Mouse (Mus musculus) megakaryocyte progenitor cell, adult 5-6 weeks (primary cell): ENCODE measurements around the gene Sfxn5. TPM values are rescaled to one million over a fixed set of nuclear protein-coding genes. Genes with fewer than 3 reads are reported as not detected.

ENCODE experiments used
- ATAC-seq: replicated peaks from 2 replicates; pipeline ENCODE4 v1.8.0; 2016; ENCODE audit warnings: mild to moderate bottlenecking, moderate TSS enrichment, inconsistent platforms; ENCODE audit not compliant: poor library complexity
- total RNA-seq, 2 experiments: library from RNA; stranded (forward) in 1 of 2; stranded (reverse) in 1 of 2; fragments of 157-497, 149-512 nt in 1 of 2; fragments of 200-1000 nt in 1 of 2; gene quantifications; 2 replicates each; pipeline versions ENCODE4 v1.2.3 to v1.2.4; 2015 to 2017

The Sfxn5 gene
- total RNA-seq, 2 experiments from 2014 or later = 1.7 to 2.7 TPM

- ATAC-seq = no peak
These were observed 33.2 kb upstream of the Sfxn5 start for GRCm38 (mm10) chr6:85366387-85366786.

GRCm38 (mm10) chr6:85364439-85364838 lies 31.2 kb upstream of the Sfxn5 start:
- ATAC-seq = no peak

DNA sequence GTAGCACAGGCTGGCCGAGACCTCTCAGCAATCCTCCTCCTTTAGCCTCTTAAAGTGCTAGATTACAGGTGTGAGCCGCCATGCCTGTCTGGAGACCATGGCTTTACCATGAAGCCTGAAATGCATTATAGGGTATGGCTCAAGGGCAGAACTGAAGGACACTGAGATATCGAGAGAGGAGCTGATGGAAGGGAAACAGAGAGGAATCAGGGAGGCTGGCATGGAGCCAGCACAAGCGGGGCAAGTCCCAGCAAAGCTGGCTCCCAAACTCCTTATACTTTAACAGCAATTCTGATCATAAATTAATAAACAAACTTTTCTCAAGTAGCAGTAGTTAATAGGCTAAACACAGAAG lies 30.7 kb upstream of the Sfxn5 start:
- ATAC-seq = no peak

- no peak for ATAC-seq
These were observed 30.1 kb upstream of the Sfxn5 start for GRCm38 (mm10) chr6:85363231-85363905.

GRCm38 (mm10) chr6:85362610-85363009 lies 29.4 kb upstream of the Sfxn5 start:
- no peak for ATAC-seq

DNA sequence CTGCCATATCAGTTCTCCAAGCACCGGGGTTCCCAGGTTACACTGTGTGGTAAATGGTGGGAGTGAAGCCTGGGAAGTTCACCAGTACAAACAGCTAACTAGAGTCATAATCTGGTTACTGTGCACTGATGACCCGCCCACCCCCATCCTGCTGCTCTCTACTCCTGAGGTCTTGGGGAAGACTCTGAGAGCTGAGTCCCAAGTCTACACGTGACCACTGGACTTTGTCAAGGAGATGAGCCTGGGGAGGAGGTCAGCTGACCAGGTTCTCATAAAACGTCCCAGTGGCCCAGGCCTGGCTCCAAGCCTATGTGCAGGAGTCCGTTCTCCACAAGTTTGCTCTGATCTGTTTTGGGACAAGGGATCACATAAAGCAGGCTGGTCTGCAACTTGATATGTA lies 27.1 kb upstream of the Sfxn5 start:
- ATAC-seq = no peak

DNA sequence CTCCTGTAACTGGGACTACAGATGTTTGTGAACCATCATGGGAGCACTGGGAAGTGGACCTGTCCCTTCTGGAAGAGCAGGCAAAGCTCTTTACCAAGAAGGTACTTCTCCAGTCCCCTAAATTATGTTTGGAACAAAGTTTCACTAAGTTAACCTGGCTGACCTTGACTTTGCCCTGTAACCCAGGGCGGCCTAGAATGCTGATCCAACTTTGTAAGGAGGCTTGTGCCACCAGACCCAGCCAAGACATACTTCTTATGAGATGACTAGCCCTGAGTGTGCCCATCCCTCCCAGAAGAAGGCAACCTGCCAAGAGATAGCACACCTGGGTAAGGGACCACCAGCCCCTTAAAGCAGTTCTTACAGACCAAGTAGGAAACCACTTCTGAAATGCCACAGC lies 25.7 kb upstream of the Sfxn5 start:
- ATAC-seq = no peak

GRCm38 (mm10) chr6:85356682-85357465 lies 23.7 kb upstream of the Sfxn5 start:
- no peak for ATAC-seq

DNA sequence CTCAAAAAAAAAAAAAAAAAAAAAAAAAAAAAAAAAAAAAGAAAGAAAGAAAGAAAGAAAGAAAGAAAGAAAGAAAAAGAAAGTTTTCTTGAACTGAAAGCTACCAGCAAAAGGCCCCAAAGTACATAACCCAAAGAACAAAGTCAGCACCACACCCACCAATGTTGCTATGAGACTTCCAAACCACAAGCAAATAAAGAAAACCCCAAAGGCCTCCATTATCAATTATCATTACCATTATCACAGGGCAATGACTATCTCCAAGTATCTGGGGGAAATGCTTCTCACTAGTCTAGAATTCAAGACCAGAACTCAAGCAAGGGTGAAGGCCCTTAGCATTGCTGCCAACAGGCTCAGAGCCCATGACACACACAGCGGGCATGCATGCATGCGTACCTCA lies 22.5 kb upstream of the Sfxn5 start:
- 0 out of 2 replicates have a peak, but pooled peaks have one; percentile 14 for ATAC-seq

GRCm38 (mm10) chr6:85354709-85355108 lies 21.5 kb upstream of the Sfxn5 start:
- no peak for ATAC-seq

DNA sequence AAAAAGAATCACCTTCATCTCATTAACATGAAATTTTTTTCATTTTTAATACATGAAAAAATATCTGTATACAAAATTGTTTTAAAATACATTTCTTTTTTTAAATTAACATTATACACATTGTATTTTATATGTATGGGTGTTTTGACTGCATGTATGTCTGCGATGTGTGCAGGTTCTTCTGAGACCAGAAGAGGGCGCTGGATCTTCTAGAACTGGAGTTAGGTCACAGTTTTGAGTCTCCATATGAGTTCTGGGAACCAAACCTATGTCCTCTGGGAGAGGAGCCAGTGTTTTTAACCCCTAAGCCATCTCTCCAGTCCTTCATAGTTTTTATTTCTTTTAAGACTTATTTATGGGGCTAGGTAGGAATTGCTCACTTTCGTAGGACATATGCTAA lies 20.5 kb upstream of the Sfxn5 start:
- no peak for ATAC-seq

DNA sequence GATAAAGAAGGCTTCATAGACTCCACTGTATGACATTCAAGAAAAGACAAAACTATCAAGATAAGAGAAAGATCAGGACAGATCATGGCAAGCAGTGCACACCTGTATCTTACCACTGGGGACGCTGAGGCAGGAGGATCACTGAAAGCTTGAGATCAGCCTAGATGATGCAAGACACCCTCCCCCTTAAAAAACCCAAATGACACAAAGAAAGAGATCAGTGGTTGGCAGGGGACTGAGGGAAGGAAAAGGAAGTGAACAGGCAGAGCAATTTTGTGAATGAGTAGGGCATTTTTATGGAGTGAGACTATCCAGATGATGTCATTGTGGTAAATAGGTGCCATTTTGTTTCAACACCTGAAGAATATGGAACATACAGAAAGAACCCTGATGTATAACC lies 16.9 kb upstream of the Sfxn5 start:
- ATAC-seq = no peak

DNA sequence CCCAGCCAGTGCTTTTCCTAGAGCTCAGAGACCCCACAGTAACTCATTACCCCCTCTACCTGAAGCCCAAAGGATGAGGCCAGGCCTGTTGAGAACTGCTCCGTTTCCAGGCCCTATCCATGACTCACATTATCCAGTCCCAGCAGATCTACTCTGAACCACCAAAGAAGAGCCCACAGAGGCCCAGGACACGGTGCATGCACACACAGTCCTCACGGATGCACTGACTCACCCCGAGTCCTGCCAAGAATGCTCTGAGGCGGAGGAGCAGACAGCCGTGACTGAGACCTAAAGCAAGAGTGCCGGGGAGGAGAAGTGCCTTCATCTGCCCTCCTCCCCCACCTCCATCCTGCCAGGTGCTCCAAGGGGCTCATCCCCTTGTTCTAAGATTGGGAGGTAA lies 16.0 kb upstream of the Sfxn5 start:
- ATAC-seq = no peak

DNA sequence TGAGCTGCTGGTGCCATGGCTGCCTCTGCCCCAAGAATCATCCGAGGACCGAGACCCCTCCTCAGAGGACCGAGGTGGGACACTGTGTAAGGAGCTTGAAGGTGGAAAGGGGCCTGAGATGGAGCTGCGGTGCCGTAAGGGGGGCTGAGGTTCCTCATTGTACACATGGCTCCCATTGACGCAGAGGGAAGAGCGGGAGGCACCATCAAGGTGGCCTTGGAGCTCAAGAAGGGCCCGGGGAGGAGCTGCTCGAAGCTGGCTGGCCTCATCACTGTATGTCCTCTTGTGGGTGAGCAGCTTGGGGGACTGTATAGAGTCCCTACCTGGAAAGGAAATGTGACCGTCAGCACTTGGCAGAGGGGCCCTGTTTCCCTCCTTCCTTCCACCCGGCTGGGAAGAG lies 14.9 kb upstream of the Sfxn5 start:
- ATAC-seq = no peak

DNA sequence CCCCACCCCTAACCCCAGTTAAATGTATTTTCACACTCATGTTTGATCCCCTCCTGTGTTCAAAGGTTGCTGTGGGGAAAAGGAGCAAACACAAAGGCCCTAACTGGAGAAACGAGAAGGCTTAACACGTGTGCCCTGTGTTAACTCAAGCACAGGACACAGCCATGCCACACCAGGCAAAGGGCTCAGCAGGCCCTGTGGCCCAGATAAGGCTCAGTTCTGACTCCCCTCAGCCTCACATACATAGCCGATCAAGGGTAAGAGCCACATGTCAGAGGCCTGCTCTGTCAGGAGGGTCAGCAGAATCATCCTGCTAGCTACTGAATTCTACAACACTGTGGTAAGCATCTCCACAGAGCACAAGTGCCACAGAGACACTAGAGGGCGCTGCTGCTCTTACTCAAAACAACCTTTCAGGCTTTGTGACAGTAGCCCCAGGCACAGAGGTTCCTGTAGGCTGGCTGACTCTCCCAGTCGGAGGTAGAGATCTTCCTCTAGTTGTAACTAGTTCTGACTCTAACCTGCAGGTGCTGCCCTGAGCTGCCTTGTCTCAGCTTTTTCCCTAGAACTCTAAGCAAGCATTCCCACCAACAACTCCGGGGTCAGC lies 12.9 kb upstream of the Sfxn5 start:
- ATAC-seq = peak; percentile 98

DNA sequence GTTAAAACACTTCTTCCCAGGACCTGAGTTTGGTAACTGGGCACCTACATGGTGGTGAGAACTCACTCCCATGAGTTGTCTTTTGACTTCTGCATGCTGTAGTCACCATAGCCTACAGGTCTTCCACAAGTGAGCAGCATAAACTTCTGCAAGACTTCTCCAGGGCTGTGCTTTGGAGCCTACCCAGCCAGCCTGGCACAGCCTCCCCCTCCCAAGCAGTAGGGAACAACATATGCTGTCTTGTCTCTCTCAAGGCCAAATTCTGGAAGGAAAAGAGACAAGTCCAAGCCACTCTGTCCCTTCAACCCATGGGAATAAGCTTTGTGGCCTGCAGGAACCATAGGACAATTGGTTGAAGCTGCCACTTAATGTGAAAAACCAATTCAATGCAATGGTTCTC lies 11.7 kb upstream of the Sfxn5 start:
- no peak for ATAC-seq

DNA sequence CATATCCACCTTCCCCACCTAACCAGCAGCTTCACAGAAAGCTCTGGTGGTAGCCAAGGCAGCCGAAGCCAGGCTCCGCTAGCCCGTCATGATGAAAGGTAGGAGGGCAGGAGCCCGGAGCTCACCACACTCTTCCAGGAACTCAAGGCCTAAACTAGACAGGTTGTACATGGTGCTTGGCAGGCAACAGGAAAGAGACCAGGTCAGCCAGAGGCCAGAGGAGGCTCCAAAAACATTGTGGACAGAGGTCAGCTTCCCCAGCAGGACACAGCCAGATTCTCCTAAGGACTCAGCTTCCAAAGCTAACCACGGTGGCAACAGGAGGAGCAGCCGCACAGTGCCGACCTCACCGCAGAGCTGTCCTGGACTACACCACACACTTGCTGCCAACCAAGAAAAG lies 9.8 kb upstream of the Sfxn5 start:
- no peak for ATAC-seq

GRCm38 (mm10) chr6:85341814-85342501 lies 8.7 kb upstream of the Sfxn5 start:
- no peak for ATAC-seq

DNA sequence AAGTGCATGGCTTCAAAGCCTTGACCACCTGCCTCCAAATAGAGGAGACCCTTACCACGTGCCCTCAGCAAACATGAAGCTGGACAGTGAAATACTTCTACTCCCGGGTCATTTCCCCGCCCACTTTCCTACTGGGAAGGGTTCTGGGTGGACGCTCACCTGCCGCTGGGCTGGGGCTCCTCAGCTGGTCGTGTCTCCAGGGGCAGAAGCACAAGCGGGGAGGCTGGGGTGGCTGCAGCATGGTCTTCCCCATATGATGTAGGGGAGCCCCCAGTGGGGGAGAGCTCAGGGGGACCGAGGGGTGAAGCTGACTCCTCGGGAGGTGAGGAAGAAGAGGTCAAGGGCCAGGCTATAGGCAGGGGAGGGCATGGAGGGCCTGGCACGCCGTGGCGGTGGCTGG lies 7.0 kb upstream of the Sfxn5 start:
- ATAC-seq = no peak

- ATAC-seq = peak; percentile 97
These were observed 6.2 kb upstream of the Sfxn5 start for GRCm38 (mm10) chr6:85339273-85339901.

DNA sequence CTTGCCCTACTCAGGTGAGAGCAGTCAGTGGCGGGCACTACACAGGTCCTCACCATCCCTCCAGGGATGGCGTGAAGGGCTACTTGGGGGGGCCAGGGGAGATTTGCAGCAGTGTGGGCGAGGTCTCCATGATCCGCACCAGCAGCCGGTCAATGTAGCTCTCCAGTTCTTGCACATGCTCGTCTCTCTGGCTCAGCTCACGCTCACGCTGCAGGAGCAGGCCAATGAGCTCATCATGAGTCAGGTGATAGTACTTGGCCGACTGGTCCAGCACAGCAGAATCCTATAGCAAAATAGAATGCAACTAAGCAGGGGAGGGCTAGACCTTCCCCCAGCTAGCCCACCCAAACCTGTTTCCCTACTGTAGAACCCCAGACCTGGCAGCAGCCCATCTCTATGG lies 3.7 kb upstream of the Sfxn5 start:
- ATAC-seq = no peak
